Mouse (Mus musculus) liver, adult 2 months (tissue): ENCODE data around the gene Cdk14. TPM values are rescaled to one million over a fixed set of nuclear protein-coding genes. Genes with fewer than 3 reads are reported as not detected.
"Not testable (repeated sequence)": the region's sequence is repeated elsewhere in the genome, so short reads cannot be mapped to it uniquely, and the experiment has no call there.

Source experiments
- DNase-seq: peaks from one replicate; pipeline ENCODE4 v3.0.0-alpha.2; 2011; ENCODE audit warnings: low read depth, low spot score; ENCODE audit errors: extremely low read depth
- H3K27ac ChIP-seq: fragments of 200-500 bp; replicated peaks from 2 replicates; pipeline ENCODE4 v1.5.1; 2012; ENCODE audit warnings: low read depth, mild to moderate bottlenecking, control low read depth, inconsistent platforms, low read length; ENCODE audit not compliant: insufficient read depth
- H3K27me3 ChIP-seq: fragments of 200-500 bp; 2 replicates; pipeline ENCODE4 v1.6.1; 2012; ENCODE audit warnings: mild to moderate bottlenecking, moderate library complexity, low read length, inconsistent platforms; ENCODE audit not compliant: control insufficient read depth, insufficient read depth
- H3K36me3 ChIP-seq: fragments of 200-500 bp; 2 replicates; pipeline ENCODE4 v1.6.1; 2012; ENCODE audit warnings: low read length, inconsistent platforms; ENCODE audit not compliant: control insufficient read depth, insufficient read depth
- H3K4me1 ChIP-seq: fragments of 200-500 bp; 2 replicates; pipeline ENCODE4 v1.6.1; 2011; ENCODE audit warnings: low read length; ENCODE audit not compliant: control insufficient read depth, insufficient read depth
- H3K4me3 ChIP-seq: fragments of 200-500 bp; 2 replicates; pipeline ENCODE4 v1.5.1; 2011; ENCODE audit warnings: low read depth, mild to moderate bottlenecking, control low read depth, low read length, moderate library complexity; ENCODE audit not compliant: insufficient read depth
- H3K79me2 ChIP-seq: fragments of 200-500 bp; 2 replicates; pipeline ENCODE4 v1.6.1; 2012; ENCODE audit warnings: inconsistent platforms, mild to moderate bottlenecking, low read length, moderate library complexity; ENCODE audit not compliant: control insufficient read depth, insufficient read depth
- H3K9ac ChIP-seq: fragments of 200-500 bp; 2 replicates; pipeline ENCODE4 v1.6.1; 2012; ENCODE audit warnings: low read depth, mild to moderate bottlenecking, control low read depth, inconsistent platforms, low read length
- CTCF ChIP-seq: fragments of 200-500 bp; IDR thresholded peaks from 2 replicates; pipeline ENCODE4 v1.5.1; 2011; ENCODE audit warnings: low read depth, low read length, control low read depth
- POLR2A ChIP-seq: fragments of 200-500 bp; IDR thresholded peaks from 2 replicates; pipeline ENCODE4 v1.6.1; 2011; ENCODE audit warnings: low read length, control low read depth; ENCODE audit not compliant: insufficient read depth; ENCODE audit errors: extremely low read depth
- WGBS: fragments of 180-500 bp; shearing (Covaris S2); methylation state at CpG from one replicate; pipeline ENCODE4 v1.1.7; 2018; 5-methylcytosine and 5-hydroxymethylcytosine counted together
- polyA plus RNA-seq: library from polyadenylated mRNA; depleted of rRNA; stranded (reverse); fragments of >200 nt; gene quantifications from 2 replicates; pipeline ENCODE4 v1.2.3, GENCODE M21; 2012
- total RNA-seq: library from RNA; depleted of rRNA; stranded (reverse); fragments of >200 nt; gene quantifications from 2 replicates; pipeline ENCODE4 v1.2.3, GENCODE M21; 2014

Gene Cdk14
- total and polyA plus RNA-seq, 2 experiments, result 0.31 to 2.7 TPM

DNA sequence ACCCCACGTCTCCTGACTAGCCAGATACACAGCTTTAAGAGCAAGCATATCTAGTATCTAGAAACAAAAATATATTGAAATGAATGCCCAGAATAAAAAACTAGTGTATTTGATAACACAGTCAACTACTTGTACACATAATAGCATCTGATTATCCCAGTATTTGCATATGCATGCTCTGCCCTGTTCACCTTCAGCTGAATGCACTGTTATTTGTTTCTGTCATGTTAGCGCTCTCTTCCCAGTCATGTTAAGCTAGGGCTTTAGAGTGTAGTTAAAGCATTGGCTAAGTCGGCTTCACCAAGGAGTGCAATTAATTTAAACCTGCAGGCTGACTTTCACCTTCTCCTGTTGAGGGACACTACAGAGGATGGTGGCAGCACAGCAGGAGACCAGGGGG, 490.5 kb downstream of the Cdk14 start:
- no peak for DNase-seq
- Histone ChIP-seq H3K27me3 (no peaks in the 10 kb centered on the region), H3K4me3 (no peak overlapping the region), H3K9ac (no peak overlapping the region), H3K36me3 (no peaks in the 10 kb centered on the region), H3K79me2 (no peaks in the 10 kb centered on the region), H3K4me1 (no peaks in the 10 kb centered on the region), H3K27ac (no peak overlapping the region)
- WGBS, result 84% methylated on average over 3 of the region's 3 CpGs
- no peak for TF ChIP-seq POLR2A
- no peak for TF ChIP-seq CTCF

- no peak for TF ChIP-seq POLR2A
- no peak for TF ChIP-seq CTCF
- no peaks in the 10 kb centered on the region for H3K36me3 ChIP-seq
- no peak overlapping the region for H3K4me3 ChIP-seq
- no peak overlapping the region for H3K27ac ChIP-seq
- no peaks in the 10 kb centered on the region for H3K79me2 ChIP-seq
- 88% methylated on average over 6 of the region's 6 CpGs for WGBS
- DNase-seq, result no peak
- no peaks in the 10 kb centered on the region for H3K4me1 ChIP-seq
- H3K9ac ChIP-seq, result no peak overlapping the region
- H3K27me3 ChIP-seq, result no peaks in the 10 kb centered on the region
Measured at GRCm38 (mm10) chr5:4924866-4925265, 495.2 kb downstream of the Cdk14 start.

GRCm38 (mm10) chr5:4918376-4918775, 501.7 kb downstream of the Cdk14 start:
- Histone ChIP-seq H3K79me2 (no peaks in the 10 kb centered on the region), H3K27ac (no peak overlapping the region), H3K27me3 (no peaks in the 10 kb centered on the region), H3K4me1 (no peaks in the 10 kb centered on the region), H3K36me3 (no peaks in the 10 kb centered on the region), H3K9ac (no peak overlapping the region), H3K4me3 (no peak overlapping the region)
- DNase-seq, result peak; percentile 42
- TF ChIP-seq CTCF (peak; percentile 68; the same call in 1 of the 2 replicates), POLR2A (no peak)
- WGBS, result 10% methylated on average over 6 of the region's 6 CpGs

DNA sequence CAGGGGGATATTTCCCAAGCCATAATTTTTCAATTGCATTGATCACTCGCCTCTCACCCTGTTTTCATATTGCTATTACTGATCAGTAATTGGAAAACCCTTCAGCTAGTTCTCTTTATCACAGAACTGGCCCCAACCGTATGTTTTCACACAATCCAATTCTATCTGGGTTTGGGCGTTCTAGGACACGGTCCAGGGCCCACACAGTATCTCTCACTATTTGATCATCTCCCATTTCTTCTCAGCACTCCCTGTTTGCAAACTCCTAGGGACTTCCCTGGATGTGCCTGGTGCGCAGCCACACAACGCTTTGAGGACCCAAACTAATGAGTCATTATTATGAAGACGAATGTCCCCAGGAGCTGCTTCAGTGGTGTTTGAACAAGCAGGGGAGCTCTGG, 502.4 kb downstream of the Cdk14 start:
- Histone ChIP-seq H3K27me3 (no peaks in the 10 kb centered on the region), H3K36me3 (no peaks in the 10 kb centered on the region), H3K79me2 (no peaks in the 10 kb centered on the region), H3K9ac (no peak overlapping the region), H3K4me3 (no peak overlapping the region), H3K27ac (no peak overlapping the region), H3K4me1 (no peaks in the 10 kb centered on the region)
- TF ChIP-seq CTCF (no peak), POLR2A (no peak)
- DNase-seq, result no peak
- WGBS, result 77% methylated on average over 7 of the region's 7 CpGs

DNA sequence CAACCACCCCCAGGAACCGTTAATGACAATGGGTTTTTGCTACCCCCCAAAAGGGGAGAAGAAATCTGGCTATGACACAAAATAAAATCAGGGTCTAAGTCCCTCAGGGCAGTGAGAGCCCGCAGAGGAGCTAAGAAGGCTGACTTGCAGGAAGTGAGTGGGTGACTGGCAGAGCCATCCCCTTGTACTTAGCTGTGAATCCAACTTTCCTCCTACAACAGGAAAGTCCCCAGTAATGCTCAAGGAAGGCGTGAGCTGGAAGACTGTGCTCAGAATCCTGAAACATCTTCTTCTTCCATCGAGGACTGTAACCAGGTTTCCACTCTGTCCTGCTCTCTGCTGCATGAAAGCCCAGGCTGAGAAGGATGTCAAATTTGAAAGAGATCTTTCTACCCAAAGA, 502.8 kb downstream of the Cdk14 start:
- no peak overlapping the region for H3K4me3 ChIP-seq
- H3K27ac ChIP-seq, result no peak overlapping the region
- no peaks in the 10 kb centered on the region for H3K27me3 ChIP-seq
- WGBS, result 75% methylated on average over 4 of the region's 4 CpGs
- no peaks in the 10 kb centered on the region for H3K79me2 ChIP-seq
- TF ChIP-seq POLR2A, result no peak
- no peak for TF ChIP-seq CTCF
- H3K4me1 ChIP-seq, result no peaks in the 10 kb centered on the region
- DNase-seq, result no peak
- no peaks in the 10 kb centered on the region for H3K36me3 ChIP-seq
- H3K9ac ChIP-seq, result no peak overlapping the region

DNA sequence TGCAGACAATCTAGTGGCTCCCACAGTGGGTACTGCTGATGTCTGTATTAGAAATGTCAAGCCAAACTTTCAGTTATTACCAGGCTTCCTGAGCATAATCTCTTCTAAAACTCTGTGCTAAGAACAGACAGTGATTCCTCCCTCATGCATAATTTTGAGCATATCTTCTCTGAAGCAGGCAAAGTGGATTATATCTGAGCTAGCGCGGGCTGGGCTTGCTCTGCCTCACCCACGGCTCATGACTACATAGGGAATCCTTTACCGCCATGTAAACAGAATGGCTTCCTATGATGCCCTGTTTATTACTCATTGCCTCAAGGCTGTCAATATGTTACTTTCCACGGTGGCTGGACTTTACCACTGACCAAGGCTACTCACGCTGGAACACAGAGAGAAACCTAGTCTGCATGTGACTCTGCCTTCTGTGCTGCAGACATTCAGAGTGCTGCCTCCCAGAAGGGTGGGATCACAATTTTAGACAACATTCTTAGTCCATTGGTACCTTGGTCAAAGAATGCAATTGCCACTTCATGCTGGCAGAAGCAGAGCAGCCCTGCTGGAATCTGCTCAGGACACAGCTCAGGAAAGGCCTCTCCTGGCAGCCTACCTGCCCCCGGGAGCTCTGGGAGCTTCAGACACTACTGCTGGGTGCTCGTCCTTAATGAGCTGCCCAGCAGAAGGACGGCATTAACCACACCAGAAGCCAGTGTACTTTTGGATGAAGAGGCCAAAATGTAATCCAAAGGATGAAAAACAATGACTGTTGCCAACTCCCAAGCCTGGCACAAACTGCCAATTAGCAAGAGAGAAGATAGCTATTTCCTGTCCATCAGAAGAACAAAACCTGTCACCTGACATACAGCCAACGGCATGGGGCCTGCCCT, 503.5 kb downstream of the Cdk14 start:
- Histone ChIP-seq H3K36me3 (no peaks in the 10 kb centered on the region), H3K4me3 (no peak overlapping the region), H3K27me3 (no peaks in the 10 kb centered on the region), H3K9ac (no peak overlapping the region), H3K27ac (no peak overlapping the region), H3K4me1 (no peaks in the 10 kb centered on the region), H3K79me2 (no peaks in the 10 kb centered on the region)
- TF ChIP-seq CTCF (no peak), POLR2A (no peak)
- WGBS, result 72% methylated on average over 10 of the region's 10 CpGs
- DNase-seq, result no peak

DNA sequence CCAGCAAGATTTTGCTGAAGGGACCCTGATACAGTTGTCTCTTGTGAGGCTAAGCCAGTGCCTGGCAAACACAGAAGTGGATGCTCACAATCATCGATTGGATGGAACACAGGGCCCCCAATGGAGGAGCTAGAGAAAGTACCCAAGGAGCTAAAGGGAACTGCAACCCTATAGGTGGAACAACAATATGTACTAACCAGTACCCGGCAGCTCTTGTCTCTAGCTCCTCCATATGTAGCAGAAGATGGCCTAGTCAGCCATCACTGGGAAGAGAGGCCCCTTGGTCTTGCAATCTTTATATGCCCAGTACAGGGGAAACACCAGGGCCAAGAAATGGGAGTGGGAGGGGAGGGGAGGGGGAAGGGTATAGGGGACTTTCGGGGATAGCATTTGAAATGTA, 515.2 kb downstream of the Cdk14 start:
- 81% methylated on average over 3 of the region's 3 CpGs for WGBS
- H3K4me3 ChIP-seq, H3K4me1 ChIP-seq, H3K9ac ChIP-seq, H3K27me3 ChIP-seq, H3K36me3 ChIP-seq, H3K79me2 ChIP-seq, DNase-seq, H3K27ac ChIP-seq: not testable (repeated sequence)
